Mouse (Mus musculus) liver, adult 2 months (tissue): Measurements from ENCODE around the gene Paxbp1. TPM values are rescaled to one million over a fixed set of nuclear protein-coding genes. Genes with fewer than 3 reads are reported as not detected.

Experiments
- DNase-seq: peaks from one replicate; pipeline ENCODE4 v3.0.0-alpha.2; 2011; ENCODE audit warnings: low read depth, low spot score; ENCODE audit errors: extremely low read depth
- H3K27ac ChIP-seq: fragments of 200-500 bp; replicated peaks from 2 replicates; pipeline ENCODE4 v1.5.1; 2012; ENCODE audit warnings: low read depth, mild to moderate bottlenecking, control low read depth, inconsistent platforms, low read length; ENCODE audit not compliant: insufficient read depth
- H3K27me3 ChIP-seq: fragments of 200-500 bp; 2 replicates; pipeline ENCODE4 v1.6.1; 2012; ENCODE audit warnings: mild to moderate bottlenecking, moderate library complexity, low read length, inconsistent platforms; ENCODE audit not compliant: control insufficient read depth, insufficient read depth
- H3K36me3 ChIP-seq: fragments of 200-500 bp; 2 replicates; pipeline ENCODE4 v1.6.1; 2012; ENCODE audit warnings: low read length, inconsistent platforms; ENCODE audit not compliant: control insufficient read depth, insufficient read depth
- H3K4me1 ChIP-seq: fragments of 200-500 bp; 2 replicates; pipeline ENCODE4 v1.6.1; 2011; ENCODE audit warnings: low read length; ENCODE audit not compliant: control insufficient read depth, insufficient read depth
- H3K4me3 ChIP-seq: fragments of 200-500 bp; 2 replicates; pipeline ENCODE4 v1.5.1; 2011; ENCODE audit warnings: low read depth, mild to moderate bottlenecking, control low read depth, low read length, moderate library complexity; ENCODE audit not compliant: insufficient read depth
- H3K79me2 ChIP-seq: fragments of 200-500 bp; 2 replicates; pipeline ENCODE4 v1.6.1; 2012; ENCODE audit warnings: inconsistent platforms, mild to moderate bottlenecking, low read length, moderate library complexity; ENCODE audit not compliant: control insufficient read depth, insufficient read depth
- H3K9ac ChIP-seq: fragments of 200-500 bp; 2 replicates; pipeline ENCODE4 v1.6.1; 2012; ENCODE audit warnings: low read depth, mild to moderate bottlenecking, control low read depth, inconsistent platforms, low read length
- CTCF ChIP-seq: fragments of 200-500 bp; IDR thresholded peaks from 2 replicates; pipeline ENCODE4 v1.5.1; 2011; ENCODE audit warnings: low read depth, low read length, control low read depth
- POLR2A ChIP-seq: fragments of 200-500 bp; IDR thresholded peaks from 2 replicates; pipeline ENCODE4 v1.6.1; 2011; ENCODE audit warnings: low read length, control low read depth; ENCODE audit not compliant: insufficient read depth; ENCODE audit errors: extremely low read depth
- WGBS: fragments of 180-500 bp; shearing (Covaris S2); methylation state at CpG from one replicate; pipeline ENCODE4 v1.1.7; 2018; 5-methylcytosine and 5-hydroxymethylcytosine counted together
- polyA plus RNA-seq: library from polyadenylated mRNA; depleted of rRNA; stranded (reverse); fragments of >200 nt; gene quantifications from 2 replicates; pipeline ENCODE4 v1.2.3, GENCODE M21; 2012
- total RNA-seq: library from RNA; depleted of rRNA; stranded (reverse); fragments of >200 nt; gene quantifications from 2 replicates; pipeline ENCODE4 v1.2.3, GENCODE M21; 2014

The Paxbp1 gene
- total and polyA plus RNA-seq, 2 experiments = 8.1 to 26.1 TPM

DNA sequence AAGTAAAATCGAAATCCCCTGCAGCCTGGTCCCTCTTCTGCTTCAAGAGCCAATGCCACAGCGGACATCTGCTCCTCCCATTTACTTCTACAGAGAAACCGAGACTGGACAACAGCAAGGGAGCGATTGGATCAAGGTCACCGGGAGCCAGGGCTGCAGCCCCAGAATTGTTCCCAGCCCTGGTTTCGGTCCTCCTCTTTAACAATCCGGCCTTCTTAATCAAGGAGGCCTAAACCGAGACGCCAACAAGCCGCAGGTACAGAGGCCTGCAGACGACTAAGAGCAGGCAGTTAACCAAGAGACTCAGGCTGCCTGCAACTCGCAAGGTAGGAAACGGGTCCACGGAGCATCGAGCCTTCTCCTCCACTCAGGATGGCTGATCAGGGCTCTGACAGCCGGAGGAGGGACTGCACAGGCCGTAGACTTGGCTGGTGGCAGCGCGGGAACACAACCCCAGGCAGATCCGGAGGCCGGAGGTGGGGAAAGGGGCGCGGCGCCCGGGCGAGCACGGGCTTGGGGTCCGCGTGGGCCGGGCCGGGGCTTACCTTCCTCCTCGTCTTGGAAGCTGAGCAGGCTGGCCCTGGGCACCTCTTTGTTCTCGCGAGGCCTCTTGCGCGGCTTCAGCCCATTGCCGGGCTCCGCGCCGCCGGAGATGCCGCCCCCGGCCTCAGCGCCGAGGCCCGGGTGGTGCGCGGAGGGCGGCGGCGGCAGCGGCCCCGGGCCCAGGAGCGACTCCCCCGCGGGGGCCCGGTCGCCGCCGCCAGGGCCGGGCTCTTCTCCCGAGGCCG is 688 bp downstream of the Paxbp1 start:
- peak overlapping the region; percentile 78 for H3K4me3 ChIP-seq
- H3K36me3 ChIP-seq = no peaks in the 10 kb centered on the region; the same call in 1 of the 2 replicates
- H3K79me2 ChIP-seq = peaks cover 9% of the 10 kb centered on the region; the same call in 1 of the 2 replicates
- no peaks in the 10 kb centered on the region for H3K27me3 ChIP-seq
- H3K4me1 ChIP-seq = peaks cover 5% of the 10 kb centered on the region; the same call in 1 of the 2 replicates
- no peak for TF ChIP-seq CTCF
- TF ChIP-seq POLR2A = no peak
- H3K27ac ChIP-seq = peak overlapping the region; percentile 63
- peak overlapping the region; percentile 91 for H3K9ac ChIP-seq
- DNase-seq = peak; percentile 63
- under 1% methylated on average over 62 of the region's 63 CpGs for WGBS

- no peak overlapping the region for H3K9ac ChIP-seq
- 2% methylated on average over 1 of the region's 1 CpGs for WGBS
- DNase-seq = peak; percentile 46
- H3K27me3 ChIP-seq = no peaks in the 10 kb centered on the region
- TF ChIP-seq POLR2A (no peak), CTCF (no peak)
- no peak overlapping the region for H3K4me3 ChIP-seq
- H3K27ac ChIP-seq = no peak overlapping the region
- H3K79me2 ChIP-seq = peaks cover 9% of the 10 kb centered on the region; the same call in 1 of the 2 replicates
- H3K36me3 ChIP-seq = no peaks in the 10 kb centered on the region; the same call in 1 of the 2 replicates
- peaks cover 5% of the 10 kb centered on the region; the same call in 1 of the 2 replicates for H3K4me1 ChIP-seq
These were observed 1.7 kb downstream of the Paxbp1 start for GRCm38 (mm10) chr16:91042640-91043039.

- H3K4me1 ChIP-seq = no peaks in the 10 kb centered on the region
- H3K9ac ChIP-seq = no peak overlapping the region
- H3K27me3 ChIP-seq = no peaks in the 10 kb centered on the region
- no peak for TF ChIP-seq CTCF
- no peak for TF ChIP-seq POLR2A
- H3K79me2 ChIP-seq = peaks cover 6% of the 10 kb centered on the region; the same call in 1 of the 2 replicates
- peaks cover 44% of the 10 kb centered on the region for H3K36me3 ChIP-seq
- H3K27ac ChIP-seq = no peak overlapping the region
- DNase-seq = no peak
- H3K4me3 ChIP-seq = no peak overlapping the region
- 90% methylated on average over 10 of the region's 10 CpGs for WGBS
These were observed 8.5 kb downstream of the Paxbp1 start for GRCm38 (mm10) chr16:91035866-91036265.

DNA sequence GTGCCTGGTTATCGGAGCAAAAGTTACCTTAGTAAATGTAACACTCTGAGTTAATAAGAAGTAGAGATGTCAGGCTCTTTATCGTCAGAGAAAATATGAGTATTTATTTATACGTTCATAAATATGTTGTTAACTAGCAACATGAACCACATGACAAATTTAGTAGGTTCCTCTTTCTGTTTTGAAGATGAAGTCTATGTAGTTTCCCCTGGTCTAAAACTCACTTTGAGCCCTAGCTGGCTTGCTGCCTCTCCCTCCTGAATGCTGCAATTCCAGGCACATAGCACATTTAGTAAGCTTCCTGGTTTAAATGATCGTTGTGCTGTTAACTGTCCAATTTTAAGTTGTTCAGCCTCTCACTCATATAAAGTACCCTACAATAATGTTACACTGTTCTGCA is 13.6 kb downstream of the Paxbp1 start:
- peaks cover 61% of the 10 kb centered on the region for H3K36me3 ChIP-seq
- H3K27me3 ChIP-seq = no peaks in the 10 kb centered on the region
- no peak for DNase-seq
- H3K4me1 ChIP-seq = no peaks in the 10 kb centered on the region
- H3K27ac ChIP-seq = no peak overlapping the region
- H3K9ac ChIP-seq = no peak overlapping the region
- 88% methylated on average over 4 of the region's 4 CpGs for WGBS
- TF ChIP-seq CTCF = no peak
- no peak for TF ChIP-seq POLR2A
- no peaks in the 10 kb centered on the region for H3K79me2 ChIP-seq
- H3K4me3 ChIP-seq = no peak overlapping the region

DNA sequence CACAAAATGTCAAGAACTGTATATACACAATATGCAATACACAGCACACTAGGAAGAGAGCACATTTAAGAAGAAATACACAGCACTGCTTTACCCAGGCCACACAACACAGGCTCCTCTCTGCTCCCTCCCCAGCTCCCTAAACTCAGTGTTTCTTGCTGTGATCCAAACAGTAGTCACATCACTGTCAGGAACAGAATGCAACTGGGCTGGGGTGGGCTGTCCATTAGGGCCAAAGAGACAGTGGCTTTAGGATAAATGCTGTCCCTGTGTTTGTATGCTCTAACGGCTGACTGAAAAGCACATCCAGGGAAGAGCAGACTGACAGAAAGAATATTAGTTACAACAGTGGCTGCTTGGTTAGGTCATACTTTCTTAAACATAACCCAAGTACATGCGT is 14.4 kb downstream of the Paxbp1 start:
- no peak for DNase-seq
- Histone ChIP-seq H3K79me2 (no peaks in the 10 kb centered on the region), H3K9ac (no peak overlapping the region), H3K36me3 (peaks cover 63% of the 10 kb centered on the region), H3K27me3 (no peaks in the 10 kb centered on the region), H3K4me3 (no peak overlapping the region), H3K4me1 (no peaks in the 10 kb centered on the region), H3K27ac (no peak overlapping the region)
- TF ChIP-seq CTCF (no peak), POLR2A (no peak)
- 93% methylated on average over 2 of the region's 2 CpGs for WGBS

DNA sequence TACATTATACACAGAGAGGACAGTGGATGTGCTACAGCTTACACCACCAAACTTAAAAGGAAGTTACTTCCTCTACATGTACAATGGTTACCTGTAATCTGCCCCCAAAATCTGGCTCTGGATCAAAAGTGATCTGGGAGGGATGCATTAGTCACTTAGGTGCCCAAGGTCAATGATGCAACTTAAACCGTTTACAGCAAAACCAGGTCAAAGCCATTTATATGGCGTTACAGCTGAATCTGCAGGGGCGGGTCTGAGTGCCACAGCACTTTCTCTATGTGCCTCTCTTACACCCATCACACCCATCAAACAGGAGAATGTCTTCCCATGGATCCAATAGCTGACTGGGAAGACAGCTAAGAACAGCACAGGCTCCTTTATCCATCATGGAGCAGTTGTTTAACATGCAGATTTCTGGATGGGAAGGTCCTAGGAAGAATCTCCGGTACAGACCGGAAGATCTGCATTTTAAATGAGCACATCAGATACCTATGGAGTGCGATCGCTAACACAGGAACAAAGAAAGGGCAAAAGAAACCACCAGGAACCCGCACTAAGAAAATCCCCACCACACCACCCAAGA is 15.1 kb downstream of the Paxbp1 start:
- Histone ChIP-seq H3K27ac (no peak overlapping the region), H3K9ac (no peak overlapping the region), H3K36me3 (peaks cover 63% of the 10 kb centered on the region), H3K79me2 (no peaks in the 10 kb centered on the region), H3K4me1 (no peaks in the 10 kb centered on the region), H3K27me3 (no peaks in the 10 kb centered on the region), H3K4me3 (no peak overlapping the region)
- TF ChIP-seq POLR2A = no peak
- 82% methylated on average over 8 of the region's 8 CpGs for WGBS
- no peak for DNase-seq
